Mouse (Mus musculus): ENCODE results near the gene Ctdspl.

Gene Ctdspl

GRCm38 (mm10) chr9:118988787-118989580 is 62.7 kb downstream of the Ctdspl start:
- no peak for DNase-seq (ENCODE audit: low spot score in 2 of 2)

GRCm38 (mm10) chr9:118990490-118990889 is 64.2 kb downstream of the Ctdspl start:
- DNase-seq (ENCODE audit: low spot score in 2 of 2) = no peak

DNA sequence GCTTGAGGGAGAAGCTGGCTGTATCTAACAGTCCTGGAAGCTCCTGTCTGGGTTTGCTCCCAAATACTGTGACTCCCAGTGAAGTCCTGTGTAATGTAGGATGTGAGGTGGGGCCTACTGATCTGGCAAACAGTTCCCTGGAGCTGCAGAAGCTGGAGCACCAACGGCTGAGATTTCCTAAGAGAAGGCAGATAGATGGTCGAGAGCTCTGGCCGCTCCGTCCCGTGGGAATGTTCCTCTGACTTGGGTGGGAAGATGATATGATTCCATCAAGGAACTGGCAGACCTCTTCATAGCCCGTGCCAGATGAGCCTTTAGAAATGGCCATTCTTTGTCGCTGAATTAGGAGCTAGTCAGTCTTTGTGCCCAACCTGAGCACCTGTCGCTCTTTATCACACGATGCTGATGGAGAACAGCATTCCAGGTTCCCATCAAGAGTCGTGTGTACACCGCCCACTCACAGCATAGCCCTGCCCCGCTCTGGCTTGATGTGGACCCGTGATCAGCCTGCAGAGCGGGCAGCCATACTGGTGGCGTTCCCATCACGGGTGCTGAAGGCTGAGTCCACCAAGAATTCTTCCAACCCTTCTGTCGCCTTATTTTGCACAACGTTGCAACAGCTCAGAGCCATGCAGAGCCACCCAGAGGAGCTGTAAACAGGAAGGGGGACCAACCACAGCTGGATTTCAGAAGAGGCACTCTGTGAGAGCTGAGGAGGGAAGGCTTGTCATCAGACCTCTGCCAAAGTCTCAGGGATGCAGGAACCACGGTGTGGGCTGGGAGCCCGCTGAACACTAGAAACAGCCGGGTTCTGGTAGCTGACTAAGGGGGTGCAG is 65.7 kb downstream of the Ctdspl start:
- DNase-seq (ENCODE audit: low spot score in 2 of 2) = no peak

DNA sequence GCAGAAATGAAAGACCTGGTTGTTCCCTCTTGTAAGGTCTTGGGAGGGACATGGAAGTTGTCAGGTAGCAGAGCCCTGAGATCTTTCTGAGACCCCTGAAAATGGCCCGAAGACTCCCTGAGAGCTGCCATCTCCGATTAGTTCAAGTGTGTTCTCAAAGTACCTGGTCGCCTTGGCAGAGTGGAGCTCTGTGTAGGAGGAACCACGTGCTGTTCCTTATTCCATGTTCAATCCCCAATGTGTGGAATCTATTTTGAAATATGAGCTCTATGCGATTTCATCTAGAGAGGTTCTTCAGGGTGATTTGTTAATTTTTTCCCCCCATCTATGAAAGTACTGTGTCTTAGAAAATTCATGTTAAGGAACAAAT is 66.3 kb downstream of the Ctdspl start:
- peak in 1 of 2 experiments; percentile 48 for DNase-seq (ENCODE audit: low spot score in 2 of 2)

DNA sequence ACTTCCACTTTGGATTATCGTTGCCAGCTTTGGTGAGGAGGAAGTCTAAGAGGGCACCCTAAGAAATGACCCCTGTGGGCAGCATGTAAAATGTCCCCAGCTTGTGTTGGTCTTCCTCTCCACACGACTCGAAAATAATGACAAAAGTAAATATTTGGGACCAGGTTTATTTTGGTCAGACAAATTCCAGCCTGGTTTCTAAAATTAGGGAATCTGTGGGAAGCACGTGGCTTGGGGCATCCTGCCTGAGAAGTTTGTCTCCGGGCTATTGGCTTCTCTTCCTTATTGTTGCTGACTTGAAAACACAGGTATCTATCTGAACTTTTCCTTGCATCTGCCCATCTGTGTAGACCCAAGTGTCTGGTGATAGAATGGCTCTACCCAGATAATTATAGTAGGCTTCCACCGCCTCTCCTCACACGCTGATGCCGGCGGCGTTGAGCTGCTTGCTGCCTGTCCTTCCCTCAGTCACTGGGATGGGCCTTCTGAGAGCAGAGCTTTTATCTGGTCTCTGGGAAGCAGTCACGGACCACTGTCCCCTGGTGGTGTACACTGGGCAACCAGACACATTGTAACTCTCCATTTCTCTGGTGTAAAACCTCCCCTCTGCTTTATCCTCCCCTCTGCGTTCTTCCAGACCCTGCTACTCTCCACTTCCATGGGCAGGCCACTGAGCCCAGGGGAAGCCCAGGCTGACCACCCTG is 68.4 kb downstream of the Ctdspl start:
- no peak for DNase-seq (ENCODE audit: low spot score in 2 of 2)

- no peak for DNase-seq (ENCODE audit: low spot score in 2 of 2)
Observed at GRCm38 (mm10) chr9:118995539-118995938, 69.3 kb downstream of the Ctdspl start.

GRCm38 (mm10) chr9:118997241-118997640 is 71.0 kb downstream of the Ctdspl start:
- DNase-seq (ENCODE audit: low spot score in 2 of 2) = no peak

GRCm38 (mm10) chr9:119000196-119000595 is 73.9 kb downstream of the Ctdspl start:
- no peak for DNase-seq (ENCODE audit: low spot score in 2 of 2)

- no peak for DNase-seq (ENCODE audit: low spot score in 2 of 2)
Observed at GRCm38 (mm10) chr9:119002267-119002666, 76.0 kb downstream of the Ctdspl start.

GRCm38 (mm10) chr9:119003990-119004702 is 77.9 kb downstream of the Ctdspl start:
- peak; percentile 61 to 83 for DNase-seq (ENCODE audit: low spot score in 2 of 2)

- no peak for DNase-seq (ENCODE audit: low spot score in 2 of 2)
Observed at GRCm38 (mm10) chr9:119004703-119005076, 78.4 kb downstream of the Ctdspl start.

DNA sequence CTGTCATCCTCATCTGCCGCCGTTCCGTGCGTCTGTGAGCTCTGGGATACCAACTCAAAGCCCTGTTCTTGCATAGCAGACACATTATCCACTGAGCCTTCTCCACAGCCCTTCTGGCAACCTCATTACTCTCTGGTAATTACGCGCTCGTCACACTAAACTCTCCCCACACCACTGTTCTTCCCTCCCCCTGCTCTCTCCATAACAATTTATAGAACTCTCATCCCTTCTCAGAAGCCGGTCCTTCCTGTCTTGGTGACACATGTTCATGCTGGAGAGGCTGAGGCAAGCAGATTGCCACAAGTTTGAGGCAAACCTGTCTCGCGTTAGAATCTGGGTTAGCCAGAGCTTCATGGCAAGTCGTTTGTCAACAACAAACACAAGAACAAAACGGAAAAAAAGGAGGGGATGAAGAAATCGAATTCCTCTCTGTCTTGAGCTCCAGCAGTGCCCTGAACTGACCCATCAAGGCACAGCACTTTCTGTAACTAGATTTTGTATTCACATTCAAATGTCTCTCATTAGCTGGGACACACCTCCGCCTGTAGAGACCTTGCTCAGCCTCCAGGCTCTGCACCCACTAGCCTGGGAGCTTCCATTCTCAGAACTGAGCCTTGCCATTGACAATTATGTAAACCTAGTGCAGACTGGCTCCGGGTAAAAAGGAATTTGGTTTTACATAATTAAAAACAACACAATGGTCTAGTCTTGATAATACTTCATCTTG is 79.2 kb downstream of the Ctdspl start:
- DNase-seq (ENCODE audit: low spot score in 2 of 2) = peak in 1 of 2 experiments; percentile 33

DNA sequence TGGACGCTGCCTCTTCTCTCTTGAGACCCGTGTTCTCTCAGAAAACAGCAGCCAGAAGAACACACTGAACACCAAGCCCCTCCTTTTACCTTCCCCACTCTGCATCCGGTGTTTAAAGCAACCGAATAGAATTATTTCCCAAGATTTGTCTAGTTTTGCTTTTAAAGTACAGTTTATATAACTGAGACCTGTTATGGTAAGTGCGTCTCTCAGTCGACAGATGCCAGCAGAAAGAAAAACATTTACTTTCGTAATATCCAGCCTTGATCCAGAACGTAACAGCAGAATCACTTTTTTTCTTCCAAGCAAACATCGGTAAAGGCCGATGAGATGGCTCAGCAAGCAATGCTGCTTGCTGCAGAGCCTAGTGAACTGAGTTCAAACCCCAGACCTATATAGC is 81.0 kb downstream of the Ctdspl start:
- DNase-seq (ENCODE audit: low spot score in 2 of 2) = no peak

GRCm38 (mm10) chr9:119008871-119009270 is 82.6 kb downstream of the Ctdspl start:
- no peak for DNase-seq (ENCODE audit: low spot score in 2 of 2)

DNA sequence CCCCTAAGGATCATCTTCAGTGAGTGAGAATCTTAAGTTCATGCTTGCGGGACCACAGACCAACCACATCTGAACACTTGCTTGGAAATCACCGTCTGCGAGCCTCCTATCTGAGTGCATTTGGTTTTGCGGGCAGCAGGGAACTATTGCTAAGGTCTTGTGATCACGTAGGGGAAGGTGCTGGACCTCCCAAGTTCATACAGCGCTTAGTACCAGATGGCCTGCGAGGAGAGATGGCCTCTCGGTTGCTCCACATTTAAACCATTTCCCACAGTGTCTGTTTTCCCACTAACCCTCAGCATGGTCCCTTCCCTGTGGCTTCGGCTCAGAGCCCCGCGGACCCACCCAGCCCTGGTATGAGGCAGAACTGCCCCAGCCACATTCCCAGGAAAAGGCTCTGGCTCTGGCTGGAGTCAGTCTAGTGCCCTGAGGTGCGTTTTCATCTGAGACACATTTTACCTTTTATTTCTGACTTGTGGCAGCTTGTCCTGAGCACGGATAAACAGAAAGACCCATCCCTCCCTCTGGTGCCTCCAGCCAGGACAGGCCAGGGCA is 84.0 kb downstream of the Ctdspl start:
- DNase-seq (ENCODE audit: low spot score in 2 of 2) = no peak

GRCm38 (mm10) chr9:119016785-119017507 is 90.7 kb downstream of the Ctdspl start:
- no peak for DNase-seq (ENCODE audit: low spot score in 2 of 2)

DNA sequence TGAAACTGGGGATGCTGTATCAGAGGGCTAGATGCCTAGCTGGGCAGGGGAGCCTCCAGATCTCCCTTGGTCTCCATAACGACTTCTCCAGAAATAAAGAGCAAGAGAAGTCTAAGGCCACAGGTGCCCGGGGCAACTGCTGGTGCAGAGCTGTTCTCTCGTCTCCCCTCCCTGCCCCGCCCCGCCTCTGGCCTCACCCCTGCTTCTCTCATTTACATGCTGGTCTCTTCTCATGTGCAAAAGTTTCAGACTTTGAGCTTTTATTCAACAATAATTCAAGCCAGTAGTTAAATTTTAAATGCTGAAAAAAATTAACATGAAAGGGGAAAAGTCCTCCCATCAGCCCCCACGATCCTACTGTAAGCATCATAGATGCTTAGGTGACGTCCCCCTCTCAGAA is 95.5 kb downstream of the Ctdspl start:
- no peak for DNase-seq (ENCODE audit: low spot score in 2 of 2)

GRCm38 (mm10) chr9:119025263-119025662 is 99.0 kb downstream of the Ctdspl start:
- DNase-seq (ENCODE audit: low spot score in 2 of 2) = no peak

DNA sequence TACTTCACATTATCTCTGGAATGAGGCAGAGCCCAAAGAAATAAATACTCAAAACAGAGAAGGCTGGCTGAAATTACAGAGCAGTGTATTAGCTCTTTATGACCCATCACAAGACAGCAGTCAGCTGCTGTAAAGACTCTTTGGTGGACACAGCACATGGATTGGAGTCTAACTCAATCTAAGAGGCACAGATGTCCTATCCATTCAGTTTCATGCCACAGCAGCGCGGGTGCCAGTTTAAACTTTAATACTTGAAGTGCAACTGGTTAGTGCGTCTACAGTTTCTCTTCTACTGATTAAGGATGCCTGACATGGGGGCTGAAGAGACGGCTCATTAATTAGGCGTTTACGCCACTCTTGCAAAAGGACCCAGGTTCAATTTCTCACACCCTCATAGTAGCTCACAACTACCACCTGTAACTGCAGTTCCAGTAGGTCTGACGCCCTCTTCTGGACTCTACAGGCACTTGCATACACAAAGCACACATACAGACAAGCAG is 99.6 kb downstream of the Ctdspl start:
- DNase-seq (ENCODE audit: low spot score in 2 of 2) = no peak

GRCm38 (mm10) chr9:119027337-119027736 is 101.1 kb downstream of the Ctdspl start:
- no peak for DNase-seq (ENCODE audit: low spot score in 2 of 2)

Data from right cerebral cortex, postnatal 36 days (tissue).